In genomic region chrX:50978428-50978827, GRCm38 (mm10) we compare ENCODE assay signal across 29 mouse cellular contexts. TPM values are rescaled to one million over a fixed set of nuclear protein-coding genes. Genes with fewer than 3 reads are reported as not detected.
A peak's percentile ranks its signal among the peaks of the same experiment; 100 is the strongest.
DNase-seq lines count a peak whose midpoint lies in the region; ATAC-seq lines count a peak whose summit lies in the region.
"Had no signal": no experiment of that assay in that cellular context is flagged by ENCODE, and none has a peak within 500 bp of the region (broad histone marks: within the 10 kb centered on the region; RNA-seq: fewer than 3 reads in every experiment).

No protein-coding gene starts in this region.

- ATAC-seq in monocyte, adult 5-6 weeks (replicated peaks; ENCODE audit: insufficient number of reproducible peaks, low FRiP score, low TSS enrichment, poor library complexity, severe bottlenecking) = no peak
- ATAC-seq: activated CD4-positive, CD25-positive, alpha-beta regulatory T cell, adult 4 months; intestine, postnatal 0 days; lung, postnatal 0 days had no signal

- peak; percentile 4 for DNase-seq in layer of hippocampus, adult 11-12 months (ENCODE audit: low spot score)
- DNase-seq in layer of hippocampus, postnatal 10 days (ENCODE audit: low spot score in 2 of 2) = no peak
- peak; percentile 14 for DNase-seq in right cerebral cortex, adult 18-20 months
- no peak for DNase-seq in right cerebral cortex, postnatal 4 days
- DNase-seq in left cerebral cortex, adult 9 months (ENCODE audit: low spot score in 2 of 2) = peak; percentile 1 to 30
- DNase-seq in telencephalon, adult 2 months (ENCODE audit: low read depth, low spot score) = peak; percentile 53
- DNase-seq: adrenal gland, adult 8-10 months; B cell, adult 2 months; cerebellum, adult 11-12 months; cerebellum, adult 9-11 months; embryo, embryonic 11 days; gastrocnemius, postnatal 10 days; heart, postnatal 10 days; kidney, adult 9 months; kidney, postnatal 14 days; liver, embryonic 13.5 days; lung, adult 18-20 months; lung, postnatal 4 days; right cerebral cortex, postnatal 25 days; spleen, adult 18-20 months; thymus, adult 2 months; thymus, postnatal 4 days had no signal

RNA-seq across cellular contexts. Expression of gene Frmd7, which starts 35.9 kb away (rescaled TPM):
- total RNA-seq in layer of hippocampus, postnatal 10 days (2021) = 1 to 10 TPM; 2.9 to 3.5 TPM
- total RNA-seq in monocyte, adult 5-6 weeks (2017) = 0.58 TPM in 1 of 3 replicates, not detected in the others
- total RNA-seq: CH12.LX; ES-E14; heart, postnatal 10 days; hematopoietic stem cell, adult 5-6 weeks had no signal

RNA-seq across cellular contexts. Expression of gene Rap2c, which starts 39.4 kb away (rescaled TPM):
- 10 to 100 TPM; 29.3 to 32.1 TPM for total RNA-seq in layer of hippocampus, postnatal 10 days (2021)
- total RNA-seq in monocyte, adult 5-6 weeks (2017) = 59.8 to 67.6 TPM (median 66.7 TPM) in 3 replicates

Comparison
In these comparisons a context has a peak if more than half of its experiments do, and no peak if none do; other contexts are left out.
1. DNase-seq: peak in layer of hippocampus, adult 11-12 months (single experiment), right cerebral cortex, adult 18-20 months (single experiment), left cerebral cortex, adult 9 months (2 of 2) and telencephalon, adult 2 months (single experiment); none in layer of hippocampus, postnatal 10 days (0 of 2) and right cerebral cortex, postnatal 4 days (single experiment).